Mouse (Mus musculus): ENCODE measurements at regions not wholly inside any gene's neighbourhood (a gene's known extent, or its start where the extent isn't known, plus 50 kb on each side); places are given as distances from the start of the nearest gene placed in this dataset.

DNA sequence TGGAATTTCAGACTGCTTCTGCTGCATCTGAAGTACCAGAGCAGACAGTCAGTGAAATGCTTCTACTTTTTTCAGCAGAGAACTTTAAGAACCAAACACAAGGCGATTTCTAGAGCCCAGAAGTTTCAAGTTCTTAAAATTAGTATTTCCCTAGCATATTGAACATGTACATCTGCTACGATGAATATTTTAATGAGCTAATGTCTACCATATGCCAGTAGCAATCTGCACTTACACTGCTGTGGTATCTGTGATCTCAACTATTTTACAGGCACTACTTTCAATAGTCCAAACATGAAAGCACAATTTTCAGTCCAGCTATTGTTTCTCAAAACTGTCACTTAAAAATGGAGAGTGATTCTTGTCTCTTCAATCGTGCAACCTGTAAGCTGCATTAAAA is 339.9 kb upstream of the Smc2 start:
- Histone ChIP-seq H3K9me3 (replicated peaks) (no peaks in the 10 kb centered on the region), H3K9ac (no peak overlapping the region), H3K36me3 (no peaks in the 10 kb centered on the region), H3K4me3 (replicated peaks) (no peak overlapping the region), H3K4me1 (no peaks in the 10 kb centered on the region), H3K27me3 (no peaks in the 10 kb centered on the region), H3K27ac (no peak overlapping the region), H3K4me2 (no peak overlapping the region)
- 82% methylated on average over 3 of the region's 3 CpGs for WGBS
- ATAC-seq (replicated peaks; ENCODE audit: low FRiP score): no peak

DNA sequence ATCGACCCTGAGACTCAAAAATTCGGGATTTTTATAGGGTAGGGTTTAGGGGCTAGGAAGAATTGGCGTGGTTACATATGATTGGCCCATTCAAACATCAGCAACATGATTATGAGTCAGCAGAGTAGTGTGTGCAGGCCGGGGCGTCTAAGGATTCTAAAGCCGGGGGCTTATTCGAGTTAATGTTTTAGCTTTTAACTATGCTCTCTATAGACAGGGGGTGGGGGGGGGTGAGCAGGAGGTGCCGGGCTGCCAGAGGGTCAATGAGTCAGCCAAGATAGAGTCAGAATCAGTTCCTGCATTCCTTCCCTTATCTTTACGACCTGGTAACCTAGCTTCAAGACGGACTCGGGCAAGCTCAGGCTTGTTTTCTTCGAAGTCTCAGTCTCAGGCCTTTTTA is 333.2 kb upstream of the Smc2 start:
- H3K9ac ChIP-seq: no peak overlapping the region
- no peak overlapping the region for H3K4me2 ChIP-seq
- no peaks in the 10 kb centered on the region for H3K9me3 ChIP-seq (replicated peaks)
- no peaks in the 10 kb centered on the region for H3K27me3 ChIP-seq
- no peaks in the 10 kb centered on the region for H3K36me3 ChIP-seq
- WGBS: 58% methylated on average over 12 of the region's 12 CpGs
- peak; percentile 52; the same call in 1 of the 2 replicates for ATAC-seq (replicated peaks; ENCODE audit: low FRiP score)
- no peak overlapping the region for H3K27ac ChIP-seq
- H3K4me3 ChIP-seq (replicated peaks): no peak overlapping the region
- H3K4me1 ChIP-seq: no peaks in the 10 kb centered on the region

DNA sequence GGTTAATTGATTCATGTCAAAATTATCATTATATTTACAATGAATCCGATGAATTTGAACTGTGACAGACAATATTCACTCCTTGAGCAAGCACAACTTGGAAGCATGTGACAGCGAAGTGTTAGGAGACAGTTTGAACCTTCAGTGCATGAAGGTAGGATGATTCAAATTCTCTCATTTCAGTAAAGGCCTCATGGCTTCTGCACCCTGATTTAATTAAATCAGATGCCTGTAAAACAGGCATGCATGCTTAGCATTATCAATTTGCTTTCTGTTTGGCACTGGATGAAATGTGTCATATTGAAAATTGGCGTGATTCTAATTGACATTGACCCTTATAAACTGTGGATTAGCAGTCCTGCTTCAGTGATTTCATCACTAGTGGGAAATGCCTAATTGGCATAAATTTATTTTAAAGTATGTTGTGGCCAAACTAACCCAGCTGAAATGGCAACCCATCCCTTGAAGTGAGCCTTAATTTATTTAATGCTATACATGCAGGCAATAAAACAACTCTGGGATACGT is 321.2 kb upstream of the Smc2 start:
- Histone ChIP-seq H3K36me3 (no peaks in the 10 kb centered on the region), H3K27ac (no peak overlapping the region), H3K9me3 (replicated peaks) (no peaks in the 10 kb centered on the region), H3K9ac (no peak overlapping the region), H3K4me1 (no peaks in the 10 kb centered on the region), H3K4me3 (replicated peaks) (no peak overlapping the region), H3K27me3 (no peaks in the 10 kb centered on the region), H3K4me2 (no peak overlapping the region)
- no peak for ATAC-seq (replicated peaks; ENCODE audit: low FRiP score)
- 71% methylated on average over 4 of the region's 4 CpGs for WGBS

DNA sequence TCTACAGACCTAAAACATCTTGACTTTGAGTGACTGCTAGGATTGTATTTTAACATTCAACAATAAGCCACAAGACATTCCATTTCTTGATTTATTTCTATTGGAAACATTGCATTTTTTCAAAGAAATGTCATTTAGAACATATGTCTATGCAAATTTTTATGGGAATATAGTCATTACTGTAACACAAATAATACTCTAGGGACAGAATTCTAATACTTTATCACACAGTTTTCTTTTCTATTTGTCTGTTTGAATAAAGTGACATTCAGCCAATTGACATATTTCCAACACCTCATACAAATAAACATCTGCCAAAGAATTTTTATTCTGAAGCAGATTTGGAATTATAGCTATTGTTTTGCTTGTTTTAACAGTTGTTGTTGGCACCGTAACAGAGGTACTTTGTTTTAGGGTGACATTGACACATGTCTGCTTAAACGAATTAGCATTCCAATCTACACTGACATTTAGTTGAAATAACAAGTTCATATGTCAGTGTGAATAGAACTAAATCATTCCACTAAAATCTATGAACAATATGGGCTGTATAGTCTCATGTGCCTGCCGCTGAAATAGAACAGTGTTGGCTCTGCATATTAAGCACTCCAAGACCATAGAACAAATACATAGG is 320.5 kb upstream of the Smc2 start:
- no peaks in the 10 kb centered on the region for H3K36me3 ChIP-seq
- no peak overlapping the region for H3K4me3 ChIP-seq (replicated peaks)
- no peak overlapping the region for H3K27ac ChIP-seq
- ATAC-seq (replicated peaks; ENCODE audit: low FRiP score): no peak
- no peak overlapping the region for H3K4me2 ChIP-seq
- 56% methylated on average over 3 of the region's 3 CpGs for WGBS
- no peaks in the 10 kb centered on the region for H3K9me3 ChIP-seq (replicated peaks)
- H3K4me1 ChIP-seq: no peaks in the 10 kb centered on the region
- H3K9ac ChIP-seq: no peak overlapping the region
- H3K27me3 ChIP-seq: no peaks in the 10 kb centered on the region

DNA sequence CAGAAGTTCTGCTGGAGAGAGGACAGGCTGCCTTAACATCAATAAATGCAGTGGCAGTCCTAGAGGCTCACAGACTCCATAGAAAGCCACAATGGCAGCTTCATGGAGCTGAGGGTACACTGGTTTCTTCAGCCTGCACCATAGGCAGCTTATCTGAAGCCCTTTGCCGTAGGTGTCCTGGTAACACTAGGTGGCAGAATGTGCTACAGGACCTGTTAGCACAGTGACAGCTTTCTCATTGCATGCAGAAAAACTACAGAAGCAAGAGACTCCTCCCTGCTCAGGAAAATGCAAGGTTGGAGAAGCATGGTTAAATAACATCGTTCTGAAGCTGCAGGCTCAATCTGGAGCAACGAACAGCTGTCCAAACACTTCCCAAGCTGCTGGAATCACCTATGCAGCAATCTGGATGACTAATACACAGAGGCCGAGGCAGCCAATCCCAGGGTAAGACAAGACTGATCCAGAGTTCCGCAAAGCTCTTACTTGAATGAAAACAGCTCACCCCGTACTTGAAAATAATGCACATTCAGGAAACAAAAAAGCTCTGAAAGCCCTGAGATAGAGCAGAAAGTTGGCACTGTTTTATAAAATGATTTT is 286.4 kb upstream of the Smc2 start:
- WGBS: 65% methylated on average over 6 of the region's 6 CpGs
- H3K4me2 ChIP-seq: no peak overlapping the region
- ATAC-seq (replicated peaks; ENCODE audit: low FRiP score): no peak; the same call in 1 of the 2 replicates

DNA sequence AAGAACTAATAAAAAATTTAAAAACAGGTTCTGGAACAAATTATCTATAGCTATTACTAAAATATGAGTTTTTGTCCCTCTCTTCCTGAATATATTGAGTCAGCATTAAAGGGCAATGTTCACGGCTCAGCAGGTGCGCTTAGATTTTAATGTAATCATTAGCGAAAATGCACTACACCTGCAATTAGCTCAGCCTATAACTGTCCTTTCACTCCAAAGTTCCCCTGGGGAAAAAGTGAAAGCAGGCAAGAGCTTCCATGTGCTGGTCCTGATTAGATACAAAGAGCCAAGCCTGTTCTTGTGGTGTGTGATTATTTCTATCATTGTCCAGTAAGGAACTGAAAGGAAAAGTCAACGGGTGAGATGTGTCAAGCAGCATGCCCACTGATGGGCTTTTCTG is 262.8 kb upstream of the Smc2 start:
- no peak for ATAC-seq (replicated peaks; ENCODE audit: low FRiP score)
- no peak overlapping the region for H3K4me2 ChIP-seq
- no peak overlapping the region for H3K27ac ChIP-seq
- no peaks in the 10 kb centered on the region for H3K9me3 ChIP-seq (replicated peaks)
- H3K36me3 ChIP-seq: no peaks in the 10 kb centered on the region
- no peaks in the 10 kb centered on the region for H3K4me1 ChIP-seq
- no peaks in the 10 kb centered on the region for H3K27me3 ChIP-seq
- H3K4me3 ChIP-seq (replicated peaks): no peak overlapping the region
- whole genome bisulfite sequencing: 82% methylated on average over 4 of the region's 4 CpGs
- H3K9ac ChIP-seq: no peak overlapping the region

More for the DNA sequence above, 286.4 kb upstream of the Smc2 start:
- Histone ChIP-seq H3K36me3 (no peaks in the 10 kb centered on the region), H3K27me3 (no peaks in the 10 kb centered on the region), H3K4me1 (no peaks in the 10 kb centered on the region), H3K27ac (no peak overlapping the region), H3K9me3 (replicated peaks) (no peaks in the 10 kb centered on the region), H3K9ac (no peak overlapping the region), H3K4me3 (replicated peaks) (no peak overlapping the region)

DNA sequence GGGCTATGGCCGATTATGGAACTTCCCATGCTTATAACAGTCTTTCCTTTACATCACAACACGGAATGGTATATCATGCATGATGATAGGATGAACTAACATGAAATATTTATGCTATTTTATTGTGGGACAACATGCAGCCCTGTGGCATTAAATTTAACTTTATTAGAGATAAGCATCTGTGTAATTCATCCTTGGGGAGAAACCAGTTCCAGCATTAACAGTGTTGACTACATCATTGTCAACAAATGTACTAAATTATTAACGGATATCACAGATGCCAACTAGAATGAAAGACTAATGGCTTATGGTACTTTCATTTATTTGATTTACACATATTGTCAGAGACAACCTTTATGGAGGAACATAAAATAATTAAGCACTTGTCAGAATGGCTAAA is 241.3 kb upstream of the Smc2 start:
- Histone ChIP-seq H3K27me3 (no peaks in the 10 kb centered on the region), H3K4me2 (no peak overlapping the region), H3K4me1 (no peaks in the 10 kb centered on the region), H3K36me3 (no peaks in the 10 kb centered on the region), H3K4me3 (replicated peaks) (no peak overlapping the region), H3K27ac (no peak overlapping the region), H3K9me3 (replicated peaks) (no peaks in the 10 kb centered on the region), H3K9ac (no peak overlapping the region)
- ATAC-seq (replicated peaks; ENCODE audit: low FRiP score): no peak
- WGBS: 75% methylated on average over 3 of the region's 3 CpGs

DNA sequence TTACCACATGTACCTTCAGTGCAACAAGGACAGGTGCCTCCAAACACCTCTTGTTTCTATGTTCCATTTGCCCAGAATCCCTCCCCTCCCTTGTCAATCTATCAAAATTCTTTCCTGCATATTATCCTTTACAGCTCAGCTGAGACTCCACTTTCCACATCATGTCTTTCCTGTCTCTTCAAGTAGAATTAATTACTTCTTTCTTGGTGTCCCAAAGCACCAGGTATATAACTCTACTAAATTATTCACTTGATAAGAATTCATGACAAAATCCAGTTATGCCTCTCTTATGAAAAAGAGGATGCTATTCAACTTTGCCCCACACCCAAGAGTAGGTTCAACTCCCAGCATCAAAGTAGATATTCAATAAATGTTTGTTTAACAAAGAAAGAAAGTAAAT is 228.4 kb upstream of the Smc2 start:
- H3K9ac ChIP-seq: no peak overlapping the region
- no peak overlapping the region for H3K4me3 ChIP-seq (replicated peaks)
- no peak overlapping the region for H3K27ac ChIP-seq
- no peak for ATAC-seq (replicated peaks; ENCODE audit: low FRiP score)
- no peaks in the 10 kb centered on the region for H3K4me1 ChIP-seq
- H3K27me3 ChIP-seq: no peaks in the 10 kb centered on the region
- H3K36me3 ChIP-seq: no peaks in the 10 kb centered on the region
- H3K9me3 ChIP-seq (replicated peaks): no peaks in the 10 kb centered on the region
- no peak overlapping the region for H3K4me2 ChIP-seq

DNA sequence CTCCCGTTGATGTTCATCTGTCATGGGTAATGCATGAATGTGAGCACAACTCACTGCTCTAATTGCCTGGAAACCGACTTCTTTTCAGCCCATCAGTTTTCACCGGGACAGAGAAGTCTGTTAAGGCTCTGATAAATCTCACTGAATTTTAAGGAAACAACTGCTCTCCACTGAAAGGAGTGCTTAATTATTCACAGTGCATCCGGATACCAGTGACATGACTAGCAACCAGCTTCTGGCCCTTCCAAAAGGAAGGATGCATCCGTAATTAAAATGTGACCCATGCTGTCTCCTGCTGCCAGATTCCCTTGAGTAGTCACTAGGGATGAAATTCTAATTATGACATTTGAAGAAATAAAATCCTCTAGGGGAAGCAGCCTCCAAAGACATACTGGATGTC is 228.0 kb upstream of the Smc2 start:
- no peaks in the 10 kb centered on the region for H3K9me3 ChIP-seq (replicated peaks)
- H3K27me3 ChIP-seq: no peaks in the 10 kb centered on the region
- H3K36me3 ChIP-seq: no peaks in the 10 kb centered on the region
- WGBS: 49% methylated on average over 5 of the region's 5 CpGs
- no peak overlapping the region for H3K4me3 ChIP-seq (replicated peaks)
- H3K9ac ChIP-seq: no peak overlapping the region
- no peaks in the 10 kb centered on the region for H3K4me1 ChIP-seq
- H3K27ac ChIP-seq: no peak overlapping the region
- ATAC-seq (replicated peaks; ENCODE audit: low FRiP score): no peak
- H3K4me2 ChIP-seq: no peak overlapping the region

DNA sequence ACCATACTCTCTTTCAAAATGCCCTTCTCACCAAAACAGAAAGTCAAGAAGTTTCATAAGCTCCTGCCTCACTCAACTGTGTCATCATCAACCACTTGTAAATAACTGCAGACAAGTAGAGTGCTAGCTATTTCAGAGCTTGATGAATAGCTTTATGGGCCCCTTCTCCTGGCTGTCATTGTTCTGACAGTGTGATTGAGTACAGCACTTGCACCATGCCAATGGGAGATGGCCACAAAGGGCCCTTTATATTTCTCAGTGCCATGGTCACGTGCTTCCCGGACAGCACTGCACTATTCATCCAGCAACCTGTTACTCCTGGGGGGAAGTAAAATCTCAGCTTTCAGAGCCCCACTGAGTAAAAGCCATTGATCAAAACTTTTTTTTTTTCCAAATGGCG is 225.7 kb upstream of the Smc2 start:
- ATAC-seq (replicated peaks; ENCODE audit: low FRiP score): no peak

More for the DNA sequence above, 225.7 kb upstream of the Smc2 start:
- H3K9me3 ChIP-seq (replicated peaks): no peaks in the 10 kb centered on the region
- no peak overlapping the region for H3K4me3 ChIP-seq (replicated peaks)
- H3K36me3 ChIP-seq: no peaks in the 10 kb centered on the region
- no peaks in the 10 kb centered on the region for H3K4me1 ChIP-seq
- no peak overlapping the region for H3K9ac ChIP-seq
- WGBS: 71% methylated on average over 3 of the region's 3 CpGs
- H3K27me3 ChIP-seq: no peaks in the 10 kb centered on the region
- H3K4me2 ChIP-seq: no peak overlapping the region
- no peak overlapping the region for H3K27ac ChIP-seq

Data from kidney, embryonic 15.5 days (tissue).